Mouse (Mus musculus): ENCODE results near the gene Slco1a1. TPM values are rescaled to one million over a fixed set of nuclear protein-coding genes. Genes with fewer than 3 reads are reported as not detected.

The Slco1a1 gene
- not detected in 2 replicates for polyA plus RNA-seq (2021; fragmentation: Nextera tagmentation)
- long read RNA-seq, experiment 1, result 0 reads
- long read RNA-seq, experiment 2, result 0 reads

DNA sequence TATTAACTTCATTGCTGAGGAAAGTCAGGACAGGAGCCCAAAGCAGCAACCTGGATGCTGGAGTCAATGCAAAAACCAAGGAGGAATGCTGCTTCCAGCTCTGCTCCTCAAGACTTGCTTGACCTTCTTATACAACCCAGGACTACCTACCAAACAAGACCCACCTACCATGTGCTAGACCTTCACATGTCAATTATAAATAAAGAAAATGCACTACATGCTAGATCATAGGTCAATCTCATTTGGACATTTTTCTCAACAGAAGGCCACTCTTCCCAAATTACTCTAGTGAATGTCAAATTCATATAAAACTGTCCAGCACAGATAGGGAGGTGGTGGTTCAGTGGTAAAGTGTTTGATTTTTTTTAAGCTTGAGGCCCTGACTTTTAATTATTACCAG, at the start of gene Slco1a1:
TSS of gene Slco1a1 (minus strand) at position 101 of the 400 bp plus-strand sequence.

Other genes with a start within 250 kb of the Slco1a1 start
- gene Gm5724, start 173.2 kb downstream of the Slco1a1 start, polyA plus RNA-seq (2021; fragmentation: Nextera tagmentation), result not detected in 2 replicates
- gene Slco1a4, start 90.8 kb downstream of the Slco1a1 start, polyA plus RNA-seq (2021; fragmentation: Nextera tagmentation), result 21.0 and 23.2 TPM in 2 replicates
- gene Gm6614, start 64.5 kb upstream of the Slco1a1 start, polyA plus RNA-seq (2021; fragmentation: Nextera tagmentation), result not detected in 2 replicates

All from left cerebral cortex, adult 6 months (tissue).